Mouse (Mus musculus): Measurements from ENCODE around the gene 4930412O13Rik. TPM values are rescaled to one million over a fixed set of nuclear protein-coding genes. Genes with fewer than 3 reads are reported as not detected.

Gene 4930412O13Rik
- total and polyA plus RNA-seq, 2 experiments from 2014 or later, result 0.11 to 2.0 TPM

DNA sequence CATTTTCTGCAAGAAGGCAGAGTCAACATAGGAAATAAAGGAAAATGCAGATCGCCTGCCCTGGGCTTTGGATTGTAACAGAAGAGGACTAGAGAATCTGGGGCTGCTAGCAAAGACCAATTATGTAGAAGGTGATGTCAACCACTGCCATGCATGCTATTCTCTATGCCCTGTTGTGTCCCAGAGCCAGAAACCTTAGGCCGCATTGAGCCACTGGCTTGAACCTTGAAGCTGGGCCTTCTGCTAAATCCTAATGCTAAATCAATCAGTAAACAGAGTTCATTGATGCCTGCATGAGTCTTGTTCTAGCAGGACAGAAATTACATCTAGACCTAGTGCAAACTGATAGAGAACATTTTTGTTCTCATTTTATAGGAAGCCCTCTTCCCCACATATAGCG is 5.0 kb downstream of the 4930412O13Rik start:
- no peaks in the 10 kb centered on the region for H3K4me1 ChIP-seq (ENCODE audit: insufficient read depth, low read length)
- TF ChIP-seq CTCF (IDR thresholded peaks at IDR 0.05), result no peak
- no peaks in the 10 kb centered on the region for H3K36me3 ChIP-seq (ENCODE audit: insufficient read depth, low read length)
- H3K9me3 ChIP-seq (ENCODE audit: low read length), result no peaks in the 10 kb centered on the region
- H3K27ac ChIP-seq (ENCODE audit: low read depth, low read length), result peak overlapping the region; percentile 83
- no peak for DNase-seq (ENCODE audit: low spot score)
- 12% methylated on average over 3 of the region's 3 CpGs for WGBS
- H3K4me3 ChIP-seq (ENCODE audit: low read depth, low read length), result peak overlapping the region; percentile 43
- H3K4me2 ChIP-seq (ENCODE audit: low read depth, low read length, poor library complexity, severe bottlenecking), result peak overlapping the region; percentile 71
- peaks cover 44% of the 10 kb centered on the region for H3K27me3 ChIP-seq (ENCODE audit: insufficient read depth, low read length)
- H3K9ac ChIP-seq (replicated peaks; ENCODE audit: low read length, poor library complexity, severe bottlenecking), result peak overlapping the region; percentile 61
- no peak for ATAC-seq (ENCODE audit: low FRiP score)

DNA sequence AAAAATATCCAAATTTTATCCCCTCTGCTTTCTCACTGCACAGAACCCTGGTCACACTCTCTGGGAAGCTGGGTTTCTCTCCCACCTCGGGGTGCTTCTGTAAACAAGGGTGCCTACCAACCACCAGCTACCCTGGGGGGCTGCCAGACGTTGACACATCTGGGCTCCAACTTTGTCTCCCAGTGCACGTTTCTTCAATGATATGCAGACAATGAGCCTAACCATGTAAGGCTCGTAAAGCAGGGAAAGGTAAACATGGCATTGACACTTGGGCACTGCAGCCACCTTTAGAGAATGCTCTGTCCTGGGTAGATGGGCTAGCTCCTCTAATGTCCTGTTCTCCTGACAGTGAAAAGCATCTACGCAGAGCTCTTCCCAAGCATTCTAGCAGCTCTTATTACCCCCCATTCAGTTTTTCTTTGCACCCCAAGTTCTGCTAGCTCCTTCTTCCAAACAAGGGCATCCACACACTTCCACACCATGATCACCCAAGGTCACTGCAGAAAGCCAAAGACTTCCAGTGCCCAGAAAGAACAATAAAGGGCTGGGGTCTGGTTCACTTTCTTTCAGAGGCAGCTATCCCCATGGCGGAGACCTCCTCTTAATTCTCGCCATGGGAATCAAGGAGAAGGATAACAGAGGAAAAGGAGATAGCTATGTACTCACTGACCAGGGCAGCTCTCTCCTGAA is 6.0 kb downstream of the 4930412O13Rik start:
- H3K9ac ChIP-seq (replicated peaks; ENCODE audit: low read length, poor library complexity, severe bottlenecking), result peak overlapping the region; percentile 61
- peak overlapping the region; percentile 43 for H3K4me3 ChIP-seq (ENCODE audit: low read depth, low read length)
- no peak for ATAC-seq (ENCODE audit: low FRiP score)
- H3K9me3 ChIP-seq (ENCODE audit: low read length), result no peaks in the 10 kb centered on the region
- no peak for DNase-seq (ENCODE audit: low spot score)
- H3K36me3 ChIP-seq (ENCODE audit: insufficient read depth, low read length), result no peaks in the 10 kb centered on the region
- TF ChIP-seq CTCF (IDR thresholded peaks at IDR 0.05), result no peak
- H3K4me1 ChIP-seq (ENCODE audit: insufficient read depth, low read length), result no peaks in the 10 kb centered on the region
- 4% methylated on average over 7 of the region's 7 CpGs for WGBS
- H3K27ac ChIP-seq (ENCODE audit: low read depth, low read length), result peak overlapping the region; percentile 83
- peaks cover 47% of the 10 kb centered on the region for H3K27me3 ChIP-seq (ENCODE audit: insufficient read depth, low read length)
- H3K4me2 ChIP-seq (ENCODE audit: low read depth, low read length, poor library complexity, severe bottlenecking), result peak overlapping the region; percentile 71

- peak overlapping the region; percentile 61 for H3K9ac ChIP-seq (replicated peaks; ENCODE audit: low read length, poor library complexity, severe bottlenecking)
- peak overlapping the region; percentile 43 for H3K4me3 ChIP-seq (ENCODE audit: low read depth, low read length)
- peak; percentile 29; the same call in 1 of the 2 replicates for ATAC-seq (ENCODE audit: low FRiP score)
Observed at GRCm38 (mm10) chr2:9887636-9888035, 6.6 kb downstream of the 4930412O13Rik start.

GRCm38 (mm10) chr2:9888913-9889650 is 8.0 kb downstream of the 4930412O13Rik start, which contains the start of gene 9230102O04Rik:
9230102O04Rik (minus strand) TSS chr2:9889540.
- H3K4me2 ChIP-seq (ENCODE audit: low read depth, low read length, poor library complexity, severe bottlenecking), result peak within 1 kb of the TSS; percentile 71

More at GRCm38 (mm10) chr2:9887636-9888035, 6.6 kb downstream of the 4930412O13Rik start:
- H3K9me3 ChIP-seq (ENCODE audit: low read length), result no peaks in the 10 kb centered on the region
- H3K27ac ChIP-seq (ENCODE audit: low read depth, low read length), result peak overlapping the region; percentile 83
- H3K4me2 ChIP-seq (ENCODE audit: low read depth, low read length, poor library complexity, severe bottlenecking), result peak overlapping the region; percentile 71
- H3K27me3 ChIP-seq (ENCODE audit: insufficient read depth, low read length), result peaks cover 50% of the 10 kb centered on the region
- WGBS, result 2% methylated on average over 7 of the region's 7 CpGs
- TF ChIP-seq CTCF (IDR thresholded peaks at IDR 0.05), result no peak
- H3K36me3 ChIP-seq (ENCODE audit: insufficient read depth, low read length), result no peaks in the 10 kb centered on the region
- no peak for DNase-seq (ENCODE audit: low spot score)
- H3K4me1 ChIP-seq (ENCODE audit: insufficient read depth, low read length), result no peaks in the 10 kb centered on the region

GRCm38 (mm10) chr2:9889651-9890183 is 8.7 kb downstream of the 4930412O13Rik start, which contains the start of gene Gata3:
Gata3 (minus strand) TSS chr2:9890034.
- H3K4me3 ChIP-seq (ENCODE audit: low read depth, low read length), result peak within 1 kb of the TSS; percentile 43
- H3K36me3 ChIP-seq (ENCODE audit: insufficient read depth, low read length), result no peaks in the 10 kb centered on the region
- no peak for TF ChIP-seq CTCF (IDR thresholded peaks at IDR 0.05)
- H3K9me3 ChIP-seq (ENCODE audit: low read length), result no peaks in the 10 kb centered on the region
- H3K4me1 ChIP-seq (ENCODE audit: insufficient read depth, low read length), result no peaks in the 10 kb centered on the region
- DNase-seq (ENCODE audit: low spot score) (no peak), ATAC-seq (ENCODE audit: low FRiP score) (no peak)
- H3K27me3 ChIP-seq (ENCODE audit: insufficient read depth, low read length), result peaks cover 64% of the 10 kb centered on the region
- whole genome bisulfite sequencing, result under 1% methylated on average over 23 of the region's 23 CpGs
- H3K27ac ChIP-seq (ENCODE audit: low read depth, low read length), result no peak within 1 kb of the TSS
- no peak within 1 kb of the TSS for H3K9ac ChIP-seq (replicated peaks; ENCODE audit: low read length, poor library complexity, severe bottlenecking)
- peak within 1 kb of the TSS; percentile 71 for H3K4me2 ChIP-seq (ENCODE audit: low read depth, low read length, poor library complexity, severe bottlenecking)

More at GRCm38 (mm10) chr2:9888913-9889650, 8.0 kb downstream of the 4930412O13Rik start, which contains the start of gene 9230102O04Rik:
- Histone ChIP-seq H3K27me3 (ENCODE audit: insufficient read depth, low read length) (peaks cover 62% of the 10 kb centered on the region), H3K27ac (ENCODE audit: low read depth, low read length) (no peak within 1 kb of the TSS), H3K36me3 (ENCODE audit: insufficient read depth, low read length) (no peaks in the 10 kb centered on the region), H3K9ac (replicated peaks; ENCODE audit: low read length, poor library complexity, severe bottlenecking) (no peak within 1 kb of the TSS), H3K4me1 (ENCODE audit: insufficient read depth, low read length) (no peaks in the 10 kb centered on the region), H3K4me3 (ENCODE audit: low read depth, low read length) (peak within 1 kb of the TSS; percentile 43), H3K9me3 (ENCODE audit: low read length) (no peaks in the 10 kb centered on the region)
- ATAC-seq (ENCODE audit: low FRiP score), result peak; percentile 71
- peak; percentile 74 for TF ChIP-seq CTCF (IDR thresholded peaks at IDR 0.05)
- DNase-seq (ENCODE audit: low spot score), result peak; percentile 54
- 1% methylated on average over 30 of the region's 30 CpGs for WGBS

Measured in midbrain, postnatal 0 days (tissue).